Mouse (Mus musculus) frontal cortex, postnatal 25 days (tissue): ENCODE measurements at regions not wholly inside any gene's neighbourhood (a gene's known extent, or its start where the extent isn't known, plus 50 kb on each side); places are given as distances from the start of the nearest gene placed in this dataset.

Experiments
- DNase-seq, 2 experiments: peaks; one replicate each; pipeline ENCODE4 v3.0.0; 2022; ENCODE audit warnings: low spot score in 2 of 2

DNA sequence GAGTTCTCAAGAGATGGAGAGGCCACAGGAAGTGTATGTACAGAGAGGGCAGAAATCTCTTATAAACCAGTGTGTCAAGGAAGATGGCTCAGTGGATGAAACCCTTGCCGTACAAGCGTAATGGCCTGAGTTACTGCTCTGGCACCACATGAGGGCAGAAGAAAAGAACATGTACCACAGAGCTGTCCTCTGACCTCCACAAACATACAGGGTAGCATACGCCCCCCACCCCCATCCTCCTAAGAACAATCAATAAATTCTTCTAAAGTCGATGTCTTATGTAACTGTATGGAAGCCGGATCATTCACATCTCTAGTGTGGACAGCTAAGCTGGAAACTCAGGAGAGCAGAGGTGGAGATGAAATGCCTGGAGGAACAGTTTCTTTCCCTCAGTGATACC, 227.9 kb upstream of the Gpc5 start:
- no peak for DNase-seq

DNA sequence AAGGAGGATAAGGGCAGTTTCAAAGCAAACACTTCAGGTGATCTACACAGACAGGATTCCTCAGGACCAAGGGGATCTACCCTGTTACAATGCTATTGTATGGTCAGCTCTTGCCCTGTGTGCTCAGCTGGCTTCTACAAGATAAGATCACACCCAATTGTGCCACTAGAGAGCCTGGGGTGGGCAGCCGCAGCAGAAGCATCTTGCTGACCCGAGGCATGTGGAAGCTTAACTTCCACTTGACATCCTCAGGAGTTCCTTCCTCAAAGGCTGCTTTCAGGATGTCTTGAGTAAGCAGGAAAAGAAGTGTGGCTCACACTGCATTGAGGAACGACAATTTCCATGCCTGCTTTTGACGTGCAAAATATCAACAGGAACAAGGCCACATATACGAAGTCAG, 222.8 kb upstream of the Gpc5 start:
- no peak for DNase-seq

DNA sequence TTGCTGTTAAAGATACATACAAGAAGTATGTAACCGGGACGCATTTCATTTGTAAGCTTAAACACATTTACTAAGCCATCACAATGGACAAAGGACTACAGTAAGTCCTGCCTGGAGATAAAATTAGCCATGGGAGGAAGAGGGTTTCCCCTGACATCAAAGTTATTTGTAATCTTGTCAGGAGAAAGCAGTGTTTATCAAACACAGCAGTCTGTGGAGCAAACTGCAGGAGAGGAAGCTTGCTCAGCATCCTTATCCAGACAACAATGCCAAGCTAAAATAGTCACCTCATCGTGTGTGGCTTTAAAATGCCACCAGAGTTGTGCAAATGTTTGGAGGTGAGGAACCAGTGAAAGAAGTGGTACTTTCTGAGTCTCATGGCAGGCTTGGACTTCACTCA, 216.9 kb upstream of the Gpc5 start:
- no peak for DNase-seq

DNA sequence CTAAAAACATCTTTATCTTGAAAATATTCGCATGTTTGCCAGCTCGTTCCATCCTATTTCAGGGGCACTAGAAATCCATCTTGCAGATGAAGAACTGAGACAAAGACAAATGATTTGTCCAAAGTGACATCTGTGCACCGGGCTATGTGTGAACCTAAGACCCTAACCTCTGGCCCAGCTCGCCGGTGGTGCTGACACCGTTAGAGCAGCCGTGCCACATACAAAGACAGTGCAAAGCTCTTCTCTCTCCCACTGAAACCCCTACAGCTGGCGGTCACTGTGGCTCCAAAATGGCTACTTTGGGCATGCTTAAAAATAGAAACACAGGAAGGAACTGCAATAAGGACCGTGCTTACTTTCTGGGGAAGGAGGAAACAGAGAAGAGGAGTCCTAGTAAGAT, 215.6 kb upstream of the Gpc5 start:
- no peak for DNase-seq

DNA sequence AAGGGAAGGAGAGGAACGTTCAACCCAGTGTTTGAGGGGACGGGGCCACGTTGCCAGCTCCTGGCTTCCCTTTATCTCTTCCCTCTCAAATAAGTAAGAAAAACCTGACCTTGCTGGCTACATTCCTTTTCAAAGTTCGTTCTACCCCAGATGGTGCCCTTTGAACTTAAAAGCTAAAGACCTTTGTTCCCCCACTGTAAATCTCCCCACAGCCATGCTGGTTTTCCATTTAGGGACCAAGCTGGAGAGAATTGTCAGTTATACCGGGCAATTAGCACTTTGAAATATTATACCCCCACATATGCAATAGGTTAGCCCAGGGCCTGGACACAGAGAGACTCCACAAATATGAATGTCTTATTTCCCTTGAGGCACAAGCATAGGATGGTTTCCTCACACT, 214.5 kb upstream of the Gpc5 start:
- DNase-seq: no peak

DNA sequence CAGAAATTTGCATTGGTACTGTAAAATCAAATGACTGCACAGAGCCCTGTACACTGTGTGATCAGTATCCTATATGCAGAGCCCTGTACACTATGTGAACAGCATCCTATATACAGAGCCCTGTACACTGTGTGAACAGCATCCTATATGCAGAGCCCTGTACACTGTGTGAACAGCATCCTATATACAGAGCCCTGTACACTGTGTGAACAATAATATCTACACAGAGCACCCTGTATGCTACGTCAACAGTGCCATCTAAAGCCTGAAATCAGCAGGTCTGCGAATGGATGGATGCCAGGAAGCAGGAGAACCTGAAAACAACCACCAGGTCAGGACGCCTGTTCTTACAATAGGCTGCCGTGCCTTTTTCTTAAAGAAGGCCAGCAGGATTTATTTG, 211.7 kb upstream of the Gpc5 start:
- no peak for DNase-seq

DNA sequence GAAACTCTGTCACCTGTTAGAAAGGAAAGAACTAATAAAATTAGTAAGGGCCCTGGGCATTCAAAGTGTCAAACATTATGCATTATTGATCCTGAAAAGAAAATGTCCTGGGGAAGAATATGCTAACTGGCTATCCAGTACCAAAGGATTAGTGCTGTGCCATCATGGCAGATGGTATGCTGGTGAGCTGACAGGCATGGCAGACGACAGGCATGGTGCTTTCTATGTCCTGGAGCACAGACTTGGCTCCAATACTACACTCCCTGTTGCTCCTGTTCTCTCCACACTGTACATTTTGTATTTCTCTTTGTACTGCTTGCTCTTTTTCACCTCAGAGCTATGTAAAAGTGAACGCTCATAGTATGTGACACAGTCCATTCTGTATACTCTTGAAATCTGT, 187.9 kb upstream of the Gpc5 start:
- no peak for DNase-seq

DNA sequence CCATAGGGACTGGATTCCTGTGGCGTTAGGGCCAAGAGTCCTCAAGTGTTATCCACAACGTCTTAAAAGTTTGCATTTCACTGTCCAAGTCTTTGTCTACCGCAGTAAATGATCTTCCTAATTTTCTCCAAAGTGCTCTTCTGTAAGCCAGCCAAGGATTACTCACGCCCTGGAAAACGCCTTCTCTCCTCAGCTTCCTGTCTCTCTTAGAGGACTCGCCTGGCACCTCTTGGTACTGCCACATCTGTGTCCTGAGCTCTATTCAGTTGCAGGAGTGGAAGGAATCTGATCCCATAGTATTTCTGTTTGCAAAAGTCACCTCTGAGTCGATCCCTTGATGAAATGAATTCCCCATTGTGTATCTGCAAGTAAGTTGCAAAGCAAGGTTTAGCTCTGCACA, 179.7 kb upstream of the Gpc5 start:
- DNase-seq: no peak

DNA sequence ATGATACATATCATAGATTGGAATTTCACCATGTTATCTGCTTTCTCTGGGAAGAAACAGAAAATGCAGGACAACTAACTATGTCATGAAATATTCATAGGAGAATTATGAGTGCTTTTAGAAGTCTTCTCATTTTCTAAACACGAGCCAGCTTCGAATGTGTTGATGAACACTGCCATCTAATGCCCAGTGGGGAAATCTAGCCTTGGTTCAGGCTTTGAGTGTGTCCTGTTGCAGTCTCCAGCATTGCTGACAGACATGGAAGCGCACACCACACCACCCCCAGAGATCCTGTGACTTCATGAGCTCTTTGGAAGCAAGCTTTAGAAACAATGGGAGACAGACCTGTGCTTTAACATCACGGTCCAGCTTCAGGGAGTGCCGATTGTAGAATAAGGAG, 178.8 kb upstream of the Gpc5 start:
- peak in 1 of 2 experiments; percentile 27 for DNase-seq

DNA sequence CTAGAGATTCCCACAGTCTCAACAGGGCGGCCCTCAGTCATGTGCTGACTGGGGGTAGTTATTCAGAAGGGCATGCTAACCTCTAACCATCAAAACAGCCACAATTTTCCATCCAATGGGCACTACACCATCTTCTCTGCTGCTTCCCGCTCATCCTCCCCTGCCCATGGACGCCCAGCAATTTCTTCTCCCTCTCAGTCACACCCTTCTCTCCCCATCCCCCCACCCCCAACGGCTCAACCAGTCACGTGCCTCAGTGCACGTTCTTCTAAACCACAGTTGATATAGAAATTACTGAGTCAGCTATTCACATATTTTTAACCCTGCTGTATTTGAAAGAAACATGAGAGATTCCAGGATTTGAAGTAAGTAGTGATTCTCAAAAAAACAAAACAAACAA, 146.3 kb upstream of the Gpc5 start:
- DNase-seq: no peak

DNA sequence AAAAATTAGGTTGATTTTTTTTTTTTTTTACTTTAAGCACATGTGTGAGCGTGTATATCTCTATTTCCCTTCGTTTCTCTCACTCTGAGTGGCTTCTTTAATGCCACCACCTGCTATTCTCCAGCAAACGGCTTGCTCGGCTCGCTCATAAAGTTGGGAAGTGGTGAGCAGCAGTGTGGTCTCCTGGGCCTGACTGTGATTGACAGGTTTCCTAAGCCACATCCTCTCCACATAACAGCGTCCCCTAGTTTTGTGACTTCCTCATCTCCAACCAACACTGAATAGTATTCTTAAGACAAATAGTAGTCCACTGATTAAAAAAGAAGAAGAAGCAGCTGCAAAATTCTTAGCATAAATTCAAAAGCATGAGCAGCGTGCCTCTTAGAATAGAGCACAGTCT, 145.7 kb upstream of the Gpc5 start:
- DNase-seq: no peak

DNA sequence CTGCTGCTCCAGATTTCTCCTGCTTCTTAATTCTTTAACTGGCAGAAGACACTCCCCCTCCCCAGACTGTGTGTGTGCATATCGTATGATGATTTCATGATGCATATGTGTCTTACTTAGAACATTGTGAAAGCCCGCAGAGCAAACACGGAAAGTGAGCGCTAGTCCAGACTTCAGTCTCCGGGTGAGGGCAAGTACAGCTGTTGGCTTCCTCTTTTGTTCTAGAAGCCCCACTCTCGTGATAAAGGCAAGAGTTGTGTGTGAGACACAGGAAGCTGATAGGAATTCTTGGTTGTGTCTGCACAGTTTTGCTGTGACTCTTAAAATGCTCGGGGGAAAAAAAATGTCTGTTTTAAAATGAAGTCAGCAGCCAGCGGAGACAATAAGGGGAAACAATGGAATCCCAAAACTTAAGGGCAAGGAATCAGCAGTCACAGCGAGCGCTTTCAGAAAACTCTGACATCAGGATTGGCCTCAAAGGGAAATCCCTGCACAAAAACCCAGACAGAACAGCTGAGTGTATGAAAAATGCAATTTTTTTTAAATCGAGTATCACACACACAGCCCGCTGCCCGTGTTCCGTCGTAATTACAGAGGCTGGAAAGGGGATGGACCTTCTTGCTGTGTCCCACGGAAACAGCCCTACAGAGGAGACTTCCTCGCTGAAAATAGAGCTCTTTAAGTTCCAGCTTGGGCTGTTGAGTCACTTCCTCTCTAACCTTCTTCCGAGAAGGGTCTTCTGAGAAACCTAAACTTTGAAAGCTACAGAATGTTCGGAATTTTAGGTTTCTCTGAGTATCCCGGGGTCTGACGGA, 143.5 kb upstream of the Gpc5 start:
- no peak for DNase-seq

DNA sequence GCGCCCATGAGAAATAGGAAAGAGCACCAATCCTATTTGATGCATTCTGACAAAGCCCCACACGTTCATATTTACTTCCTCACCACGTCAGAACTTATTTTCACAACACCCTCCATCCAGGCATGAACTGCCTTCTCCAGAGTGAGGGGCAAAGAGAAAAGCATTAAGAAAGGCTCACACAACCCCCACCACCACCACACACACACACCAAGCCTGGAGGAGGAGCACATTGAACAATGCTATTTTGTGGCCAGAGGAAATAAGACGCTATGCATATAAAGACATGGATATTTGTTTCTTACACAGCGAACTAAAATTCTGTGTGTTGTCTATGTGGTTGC, 142.9 kb upstream of the Gpc5 start:
- DNase-seq: no peak

DNA sequence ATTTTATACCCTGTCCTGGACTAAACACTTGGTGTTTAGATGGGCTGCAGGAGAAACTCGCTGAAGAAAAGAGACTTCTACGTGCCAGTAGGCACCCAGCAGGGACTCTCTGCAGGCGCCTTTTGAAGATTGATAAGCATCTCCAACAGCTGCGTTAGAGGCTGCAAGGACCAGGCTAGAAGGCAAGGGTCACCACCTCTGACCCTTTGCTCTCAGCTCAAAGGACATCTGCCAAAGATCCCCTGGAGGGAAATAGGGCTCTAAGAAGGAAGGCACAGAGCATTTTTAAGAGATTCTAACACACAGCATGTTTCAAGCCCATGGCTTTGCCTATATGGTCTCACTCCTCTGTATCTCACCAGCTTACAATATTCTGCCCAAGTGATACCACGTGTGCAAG, 139.7 kb upstream of the Gpc5 start:
- no peak for DNase-seq

DNA sequence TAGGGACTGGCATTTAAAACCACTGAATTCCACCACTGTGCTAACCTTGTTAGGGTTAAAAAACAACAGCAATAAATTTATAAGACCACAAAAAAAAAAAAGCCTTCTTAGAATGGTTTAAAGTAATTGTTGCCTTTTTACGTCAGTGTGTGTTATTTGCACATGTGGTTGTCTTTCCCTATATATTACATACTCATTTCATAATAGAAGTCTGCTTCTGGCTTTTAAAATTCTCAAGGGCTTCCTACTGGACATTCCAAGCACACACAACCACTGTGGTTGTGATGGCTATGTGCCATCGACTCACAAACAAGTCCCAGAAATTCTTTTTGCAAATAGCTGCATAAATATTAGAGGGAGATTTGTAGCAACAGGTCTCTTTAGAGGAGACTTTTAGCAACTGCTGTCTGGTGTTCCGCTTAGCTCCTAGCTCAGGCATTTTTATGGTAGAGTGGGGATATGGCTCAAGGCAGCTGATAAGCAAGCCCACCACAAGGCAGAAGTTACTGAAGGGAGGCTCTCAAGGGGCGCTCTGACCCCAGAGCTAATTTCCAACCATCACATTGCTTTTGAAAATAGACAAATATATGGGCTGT, 138.8 kb upstream of the Gpc5 start:
- no peak for DNase-seq

DNA sequence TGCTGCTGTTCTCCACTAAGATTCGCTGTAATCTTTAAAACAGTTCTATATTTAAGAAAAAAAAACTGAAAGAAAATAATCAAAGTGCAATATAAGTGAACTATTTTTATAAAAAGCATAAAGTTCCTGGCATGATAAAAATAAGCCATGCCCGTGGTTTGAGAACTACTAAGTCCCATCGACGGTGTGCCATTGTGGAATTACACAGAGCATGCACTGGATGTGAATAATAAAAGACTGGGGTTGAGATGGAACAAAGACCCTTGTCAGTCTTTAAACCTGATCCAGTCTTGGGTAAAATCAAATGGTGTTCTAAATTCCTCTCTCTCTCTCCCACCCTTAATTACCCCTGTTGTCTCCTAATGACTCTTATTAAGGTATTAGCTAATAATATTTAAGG, 137.7 kb upstream of the Gpc5 start:
- DNase-seq: no peak

DNA sequence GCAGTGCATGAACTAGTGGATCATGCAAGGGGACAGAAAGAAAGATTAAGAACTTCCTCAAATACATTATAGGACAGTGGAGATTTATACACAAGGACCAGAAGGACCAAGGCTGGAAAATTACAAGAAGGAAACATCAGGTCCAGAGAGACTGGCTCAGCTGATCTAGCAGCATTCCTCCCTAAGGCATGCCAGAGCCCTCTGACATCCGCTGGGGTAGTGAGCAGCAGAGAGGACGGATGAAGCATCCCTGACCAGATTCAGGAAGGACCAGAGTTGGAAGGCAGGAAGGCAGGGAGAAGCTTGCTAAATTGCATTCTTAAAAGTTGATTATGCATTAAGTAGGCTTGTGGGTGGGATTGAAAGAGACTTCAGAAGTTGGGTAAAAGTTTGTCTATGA, 136.4 kb upstream of the Gpc5 start:
- DNase-seq: no peak

DNA sequence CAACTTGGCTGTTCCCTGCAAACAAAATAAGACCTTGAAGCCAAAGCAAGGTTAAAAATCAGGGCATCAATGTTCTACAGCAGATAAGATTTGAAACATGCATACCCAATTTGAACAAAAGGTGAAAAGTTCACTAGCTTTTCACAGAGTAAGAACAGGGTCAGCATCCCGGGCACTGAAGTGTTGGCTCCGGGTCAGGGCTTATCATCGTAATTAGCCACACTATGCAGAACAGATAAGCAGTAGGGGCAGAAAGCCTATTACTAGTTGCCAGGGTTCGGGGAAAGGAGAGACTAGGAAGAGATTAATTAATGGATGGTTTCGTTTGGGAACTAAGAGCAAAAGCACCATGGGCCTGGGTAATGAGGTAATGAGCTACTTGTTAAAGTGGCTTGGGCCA, 131.7 kb upstream of the Gpc5 start:
- DNase-seq: no peak

DNA sequence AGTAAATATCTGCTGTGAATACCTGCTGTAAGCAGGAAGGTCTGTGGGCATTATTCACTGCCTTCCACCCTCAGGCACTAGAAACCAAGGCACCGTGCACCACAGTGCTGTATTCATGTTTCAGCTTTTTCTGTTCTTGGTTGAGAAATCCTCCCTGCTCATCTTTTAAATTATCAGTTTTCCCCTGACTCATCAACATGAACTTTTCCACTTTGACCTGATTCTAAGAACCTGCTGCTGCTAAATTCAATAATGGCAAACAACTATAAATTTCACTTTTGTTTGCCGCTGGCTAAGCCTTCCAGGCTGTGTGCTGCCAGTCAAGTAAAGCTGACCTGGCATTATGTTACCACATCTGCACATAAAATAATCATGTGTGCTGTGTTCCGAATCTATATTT, 126.1 kb upstream of the Gpc5 start:
- DNase-seq: no peak

DNA sequence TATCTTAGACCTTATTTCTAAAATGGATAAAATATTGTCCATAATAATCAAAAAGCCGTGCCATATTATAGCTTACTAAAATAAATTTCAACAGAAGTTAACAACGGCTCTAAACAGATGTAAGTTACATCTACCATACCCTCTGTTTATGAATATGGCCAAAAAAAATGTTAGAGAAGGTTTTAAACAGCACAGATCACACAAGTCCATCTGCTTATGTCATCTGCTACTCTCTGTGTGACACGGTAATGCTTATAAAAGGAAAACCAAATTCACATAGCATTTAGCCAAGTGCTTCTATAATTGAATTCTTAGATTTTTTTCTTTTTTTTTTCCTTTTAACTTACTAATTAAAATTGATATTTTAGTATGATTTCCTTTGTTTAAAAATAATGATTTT, 123.0 kb upstream of the Gpc5 start:
- DNase-seq: no peak

DNA sequence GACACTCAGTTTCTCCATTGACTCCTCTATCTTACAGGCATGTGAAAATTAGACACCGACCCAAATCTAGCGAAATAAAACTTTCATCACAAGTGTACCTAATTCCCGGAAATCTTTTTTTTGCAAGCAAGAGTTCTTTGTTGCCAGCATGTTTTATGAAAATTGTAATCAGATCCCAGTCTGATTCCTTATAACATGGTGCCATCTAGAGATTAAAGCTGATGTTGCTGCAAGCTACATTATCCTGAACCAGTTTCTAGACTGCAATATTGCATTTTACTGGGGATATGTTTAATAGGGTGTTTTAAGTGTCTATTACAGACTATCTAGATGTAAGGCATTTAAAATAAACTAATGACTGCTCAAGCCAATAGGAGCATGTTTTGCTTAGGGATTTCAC, 110.9 kb upstream of the Gpc5 start:
- DNase-seq: no peak

DNA sequence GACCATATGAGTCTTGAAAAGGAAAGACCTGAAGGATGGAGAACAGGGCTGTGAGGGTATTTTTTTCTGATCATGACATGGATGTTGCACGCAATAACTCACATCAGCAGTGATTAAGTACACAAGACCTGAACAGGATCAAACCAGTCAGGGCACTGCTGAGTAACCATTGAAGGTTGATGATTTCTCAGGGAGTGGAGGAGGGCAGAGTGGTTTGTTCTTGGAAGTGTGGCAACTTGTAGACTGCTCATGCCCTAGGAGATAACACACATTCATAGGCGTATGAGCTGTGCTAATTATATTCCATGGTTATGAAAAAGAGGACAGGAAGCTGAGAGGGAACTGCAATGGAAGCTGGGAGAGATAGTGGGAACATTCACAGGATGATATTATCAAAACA, 88.8 kb upstream of the Gpc5 start:
- no peak for DNase-seq

DNA sequence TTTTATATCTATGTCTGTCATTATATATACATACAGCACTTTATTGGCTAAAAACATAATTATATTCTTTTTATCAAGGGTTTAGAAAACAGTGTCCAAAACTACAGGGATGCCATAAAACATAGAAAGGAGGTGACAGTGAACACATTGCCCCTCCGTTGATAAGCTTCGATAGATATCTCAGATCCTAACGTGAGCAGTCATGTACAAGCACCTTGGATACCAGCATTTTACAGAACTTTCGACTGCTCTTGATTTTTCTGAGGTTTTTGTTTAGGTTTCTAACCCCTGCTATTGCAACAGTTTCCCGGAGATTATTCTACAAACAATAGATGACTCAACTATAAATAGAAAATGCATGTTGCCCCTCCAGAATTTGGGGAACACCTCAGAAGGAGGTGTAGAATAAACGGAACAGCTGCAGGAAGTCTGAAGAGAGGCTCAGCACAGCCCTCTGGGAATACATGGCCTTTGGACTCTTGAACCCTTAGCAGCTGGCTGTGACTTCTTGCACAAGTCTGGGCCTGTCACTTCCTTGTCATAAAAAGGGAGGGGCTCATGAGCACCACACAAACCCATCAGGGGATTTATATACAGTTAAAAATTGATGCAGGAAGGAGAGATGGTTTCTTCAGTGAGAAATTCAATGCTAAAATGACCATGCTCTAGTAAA, 87.1 kb upstream of the Gpc5 start:
- DNase-seq: no peak

DNA sequence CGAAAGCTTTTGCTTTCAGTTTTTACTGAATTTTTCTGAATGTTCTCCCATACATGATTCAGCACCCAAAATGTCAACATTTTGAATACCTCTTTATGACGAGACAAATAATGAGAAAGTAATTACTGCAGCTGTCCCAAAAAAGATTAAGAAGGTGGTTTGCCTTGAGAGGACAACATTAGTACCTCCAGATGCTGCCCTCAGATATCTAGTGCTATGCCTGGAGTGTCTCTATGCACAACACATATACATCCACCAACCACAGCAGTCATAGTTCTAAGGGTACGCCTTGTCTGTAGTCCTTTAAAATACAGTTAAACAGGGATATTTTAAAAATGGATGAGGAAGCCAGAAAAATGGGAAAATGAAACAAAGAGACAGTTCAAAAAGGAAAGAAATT, 81.1 kb upstream of the Gpc5 start:
- DNase-seq: no peak
